Comparison of ENCODE assay signal across 12 mouse cellular contexts in genomic region chr4:125117902-125118320, GRCm38 (mm10). TPM values are rescaled to one million over a fixed set of nuclear protein-coding genes. Genes with fewer than 3 reads are reported as not detected.
A peak's percentile ranks its signal among the peaks of the same experiment; 100 is the strongest.
DNase-seq lines count a peak whose midpoint lies in the region; ATAC-seq and TF ChIP-seq lines count a peak whose summit lies in the region.
"Had no signal": no experiment of that assay in that cellular context is flagged by ENCODE, and none has a peak within 500 bp of the region (broad histone marks: within the 10 kb centered on the region; RNA-seq: fewer than 3 reads in every experiment).

No protein-coding gene starts in this region.

- no peak overlapping the region for H3K4me2 ChIP-seq in stomach, embryonic 16.5 days (ENCODE audit: low read depth, low read length)
- H3K4me2 ChIP-seq in forebrain, embryonic 12.5 days: no peak overlapping the region
- H3K4me2 ChIP-seq: embryonic facial prominence, embryonic 15.5 days; liver, embryonic 15.5 days; neural tube, embryonic 15.5 days had no signal

- TF ChIP-seq CTCF in liver, adult 2 months (IDR thresholded peaks at IDR 0.05; ENCODE audit: low read depth, low read length): no peak
- TF ChIP-seq CTCF in E14TG2a.4 (conservative IDR thresholded peaks at IDR 0.05; ENCODE audit: low read length): no peak

- no peaks in the 10 kb centered on the region for H3K9me3 ChIP-seq in E14TG2a.4 (ENCODE audit: low read length)
- no peaks in the 10 kb centered on the region for H3K9me3 ChIP-seq in stomach, embryonic 16.5 days (replicated peaks; ENCODE audit: control insufficient read depth, low read length)
- no peaks in the 10 kb centered on the region for H3K9me3 ChIP-seq in hindbrain, embryonic 10.5 days
- H3K9me3 ChIP-seq in forebrain, embryonic 12.5 days: no peaks in the 10 kb centered on the region
- H3K9me3 ChIP-seq: embryonic facial prominence, embryonic 15.5 days; liver, embryonic 15.5 days; neural tube, embryonic 15.5 days had no signal

- peaks cover 34% of the 10 kb centered on the region for H3K4me1 ChIP-seq in liver, adult 2 months (ENCODE audit: control insufficient read depth, insufficient read depth, low read length)
- H3K4me1 ChIP-seq in E14TG2a.4 (replicated peaks; ENCODE audit: low read depth, low read length): peaks cover 90% of the 10 kb centered on the region
- peaks cover 41% of the 10 kb centered on the region for H3K4me1 ChIP-seq in stomach, embryonic 16.5 days (ENCODE audit: control insufficient read depth, insufficient read depth, low read length)
- H3K4me1 ChIP-seq in hindbrain, embryonic 10.5 days (replicated peaks): peaks cover 33% of the 10 kb centered on the region
- H3K4me1 ChIP-seq in forebrain, embryonic 12.5 days: peaks cover 22% of the 10 kb centered on the region

- no peaks in the 10 kb centered on the region for H3K27me3 ChIP-seq in liver, adult 2 months (ENCODE audit: control insufficient read depth, insufficient read depth, low read length)
- peaks cover 2% of the 10 kb centered on the region; the same call in 1 of the 2 replicates for H3K27me3 ChIP-seq in E14TG2a.4 (ENCODE audit: insufficient read depth, low read length)
- H3K27me3 ChIP-seq in stomach, embryonic 16.5 days (ENCODE audit: control insufficient read depth, insufficient read depth, low read length): no peaks in the 10 kb centered on the region
- H3K27me3 ChIP-seq in hindbrain, embryonic 10.5 days (ENCODE audit: insufficient read depth, poor library complexity, severe bottlenecking): peaks cover 5% of the 10 kb centered on the region
- 0 out of 2 replicates have a peak, but pooled peaks cover 4% of the 10 kb centered on the region for H3K27me3 ChIP-seq in forebrain, embryonic 12.5 days
- H3K27me3 ChIP-seq: embryonic facial prominence, embryonic 15.5 days; liver, embryonic 15.5 days; neural tube, embryonic 15.5 days had no signal

- no peak for TF ChIP-seq POLR2A in liver, adult 2 months (IDR thresholded peaks at IDR 0.05; ENCODE audit: extremely low read depth, insufficient read depth, low read length)

- H3K9ac ChIP-seq in liver, adult 2 months (ENCODE audit: low read depth, low read length): no peak overlapping the region
- no peak overlapping the region for H3K9ac ChIP-seq in stomach, embryonic 16.5 days (ENCODE audit: low read length)
- no peak overlapping the region for H3K9ac ChIP-seq in forebrain, embryonic 12.5 days
- H3K9ac ChIP-seq: embryonic facial prominence, embryonic 15.5 days; liver, embryonic 15.5 days; neural tube, embryonic 15.5 days had no signal

- no peak for ATAC-seq in stomach, embryonic 16.5 days (ENCODE audit: insufficient read depth, low FRiP score)
- no peak for ATAC-seq in forebrain, embryonic 12.5 days (ENCODE audit: low FRiP score)

- WGBS in liver, adult 2 months: 70% methylated on average over 7 of the region's 7 CpGs
- WGBS in stomach, embryonic 16.5 days: 74% methylated on average over 7 of the region's 7 CpGs
- WGBS in hindbrain, embryonic 10.5 days: 85% methylated on average over 7 of the region's 7 CpGs
- WGBS in forebrain, embryonic 12.5 days: 82% methylated on average over 7 of the region's 7 CpGs

- no peak overlapping the region for H3K27ac ChIP-seq in liver, adult 2 months (replicated peaks; ENCODE audit: insufficient read depth, low read depth, low read length)
- H3K27ac ChIP-seq in stomach, embryonic 16.5 days (ENCODE audit: low read length): peak overlapping the region; percentile 53; the same call in 1 of the 2 replicates
- H3K27ac ChIP-seq in hindbrain, embryonic 10.5 days: no peak overlapping the region
- no peak overlapping the region for H3K27ac ChIP-seq in forebrain, embryonic 12.5 days
- H3K27ac ChIP-seq: embryonic facial prominence, embryonic 15.5 days; liver, embryonic 15.5 days; neural tube, embryonic 15.5 days had no signal

- DNase-seq in liver, adult 2 months (ENCODE audit: extremely low read depth, low read depth, low spot score): peak; percentile 36
- DNase-seq in liver: no peak
- DNase-seq in induced T-regulatory cell, adult 2 months (ENCODE audit: low read depth): peak; percentile 25
- DNase-seq in hindbrain, embryonic 10.5 days (ENCODE audit: low spot score): no peak
- no peak for DNase-seq in yolk sac, embryonic 10.5 days (ENCODE audit: low spot score)
- DNase-seq: layer of hippocampus, adult 9-11 months had no signal

- no peak overlapping the region for H3K4me3 ChIP-seq in liver, adult 2 months (ENCODE audit: insufficient read depth, low read depth, low read length)
- 0 out of 2 replicates have a peak overlapping the region, but pooled peaks have one; percentile 17 for H3K4me3 ChIP-seq in E14TG2a.4 (replicated peaks; ENCODE audit: low read length)
- H3K4me3 ChIP-seq in stomach, embryonic 16.5 days (replicated peaks; ENCODE audit: low read length): no peak overlapping the region
- H3K4me3 ChIP-seq in hindbrain, embryonic 10.5 days: no peak overlapping the region
- no peak overlapping the region for H3K4me3 ChIP-seq in forebrain, embryonic 12.5 days (replicated peaks)
- H3K4me3 ChIP-seq: embryonic facial prominence, embryonic 15.5 days; liver, embryonic 15.5 days; neural tube, embryonic 15.5 days had no signal

- peaks cover 8% of the 10 kb centered on the region; the same call in 1 of the 2 replicates for H3K36me3 ChIP-seq in liver, adult 2 months (ENCODE audit: control insufficient read depth, insufficient read depth, low read length)
- peaks cover 39% of the 10 kb centered on the region for H3K36me3 ChIP-seq in E14TG2a.4 (ENCODE audit: insufficient read depth, low read length)
- no peaks in the 10 kb centered on the region for H3K36me3 ChIP-seq in stomach, embryonic 16.5 days (ENCODE audit: control insufficient read depth, insufficient read depth, low read length)
- 0 out of 2 replicates have a peak, but pooled peaks cover 5% of the 10 kb centered on the region for H3K36me3 ChIP-seq in hindbrain, embryonic 10.5 days
- no peaks in the 10 kb centered on the region for H3K36me3 ChIP-seq in forebrain, embryonic 12.5 days (replicated peaks)
- H3K36me3 ChIP-seq: neural tube, embryonic 15.5 days had no signal

- H3K79me2 ChIP-seq in liver, adult 2 months (ENCODE audit: control insufficient read depth, insufficient read depth, low read length): no peaks in the 10 kb centered on the region

RNA-seq across cellular contexts. Expression of gene Zc3h12a, which starts 9.7 kb away (rescaled TPM):
- total RNA-seq in liver, adult 2 months (2014; rRNA removed): 0.67 and 0.74 TPM in 2 replicates
- 2.4 and 3.0 TPM in 2 replicates for polyA plus RNA-seq in liver, adult 2 months (2012; rRNA removed)
- polyA plus RNA-seq in stomach, embryonic 16.5 days (2015; fragmentation: Nextera tagmentation; extraction: Ambion mirVana): 1.6 and 2.1 TPM in 2 replicates
- 0.20 and 0.65 TPM in 2 replicates for polyA plus RNA-seq in hindbrain, embryonic 10.5 days (2016; fragmentation: Nextera tagmentation; extraction: Ambion mirVana)
- polyA plus RNA-seq in forebrain, embryonic 12.5 days (2016; fragmentation: Nextera tagmentation; extraction: Ambion mirVana): 0.18 and 0.23 TPM in 2 replicates

RNA-seq across cellular contexts. Expression of gene Meaf6, which starts 33.0 kb away (rescaled TPM):
- 4.7 and 4.9 TPM in 2 replicates for total RNA-seq in liver, adult 2 months (2014; rRNA removed)
- polyA plus RNA-seq in liver, adult 2 months (2012; rRNA removed): 5.2 and 5.9 TPM in 2 replicates
- polyA plus RNA-seq in stomach, embryonic 16.5 days (2015; fragmentation: Nextera tagmentation; extraction: Ambion mirVana): 41.5 and 45.0 TPM in 2 replicates
- 85.1 and 92.8 TPM in 2 replicates for polyA plus RNA-seq in hindbrain, embryonic 10.5 days (2016; fragmentation: Nextera tagmentation; extraction: Ambion mirVana)
- polyA plus RNA-seq in forebrain, embryonic 12.5 days (2016; fragmentation: Nextera tagmentation; extraction: Ambion mirVana): 128 and 138 TPM in 2 replicates

RNA-seq across cellular contexts. Expression of gene Snip1, which starts 51.4 kb away (rescaled TPM):
- total RNA-seq in liver, adult 2 months (2014; rRNA removed): 7.5 and 7.6 TPM in 2 replicates
- 6.1 and 6.9 TPM in 2 replicates for polyA plus RNA-seq in liver, adult 2 months (2012; rRNA removed)
- polyA plus RNA-seq in stomach, embryonic 16.5 days (2015; fragmentation: Nextera tagmentation; extraction: Ambion mirVana): 17.2 and 20.5 TPM in 2 replicates
- 29.2 and 30.7 TPM in 2 replicates for polyA plus RNA-seq in hindbrain, embryonic 10.5 days (2016; fragmentation: Nextera tagmentation; extraction: Ambion mirVana)
- polyA plus RNA-seq in forebrain, embryonic 12.5 days (2016; fragmentation: Nextera tagmentation; extraction: Ambion mirVana): 29.8 and 32.2 TPM in 2 replicates

RNA-seq across cellular contexts. Expression of gene Dnali1, which starts 52.4 kb away (rescaled TPM):
- total RNA-seq in liver, adult 2 months (2014; rRNA removed): 0.09 TPM in 1 of 2 replicates, not detected in the other
- polyA plus RNA-seq in liver, adult 2 months (2012; rRNA removed): 0.05 TPM in 1 of 2 replicates, not detected in the other
- 0.10 and 0.31 TPM in 2 replicates for polyA plus RNA-seq in stomach, embryonic 16.5 days (2015; fragmentation: Nextera tagmentation; extraction: Ambion mirVana)
- polyA plus RNA-seq in hindbrain, embryonic 10.5 days (2016; fragmentation: Nextera tagmentation; extraction: Ambion mirVana): 0.36 and 0.92 TPM in 2 replicates
- polyA plus RNA-seq in forebrain, embryonic 12.5 days (2016; fragmentation: Nextera tagmentation; extraction: Ambion mirVana): 0.28 and 0.41 TPM in 2 replicates
- polyA plus RNA-seq: liver, embryonic 15.5 days had no signal

Comparison
In these comparisons a context has a peak if more than half of its experiments do, and no peak if none do; other contexts are left out.
1. DNase-seq: peak in liver, adult 2 months (single experiment) and induced T-regulatory cell, adult 2 months (single experiment); none in liver (single experiment), hindbrain, embryonic 10.5 days (single experiment) and yolk sac, embryonic 10.5 days (single experiment).